Mouse (Mus musculus) stomach, embryonic 16.5 days (tissue): Measurements from ENCODE around the gene Ctsh. TPM values are rescaled to one million over a fixed set of nuclear protein-coding genes. Genes with fewer than 3 reads are reported as not detected.

Experiments used
- ATAC-seq: fragments of 200-750 bp; cut with Nextera tagmentation; 2 replicates; pipeline ENCODE4 v1.8.0; 2017; ENCODE audit warnings: moderate number of reproducible peaks, moderate TSS enrichment; ENCODE audit not compliant: insufficient read depth, low FRiP score
- H3K27ac ChIP-seq: fragments of 300-500 bp; sonication (generic); 2 replicates; pipeline ENCODE4 v1.5.1; 2014; ENCODE audit warnings: low read length
- H3K27me3 ChIP-seq: fragments of 300-500 bp; sonication (generic); 2 replicates; pipeline ENCODE4 v1.6.1; 2014; ENCODE audit warnings: low read length, control low read depth, mixed read lengths; ENCODE audit not compliant: control insufficient read depth, insufficient read depth
- H3K36me3 ChIP-seq: fragments of 300-500 bp; sonication (generic); 2 replicates; pipeline ENCODE4 v1.6.1; 2014; ENCODE audit warnings: low read length; ENCODE audit not compliant: control insufficient read depth, insufficient read depth
- H3K4me1 ChIP-seq: fragments of 300-500 bp; sonication (generic); 2 replicates; pipeline ENCODE4 v1.6.1; 2014; ENCODE audit warnings: low read length, control low read depth, mixed read lengths; ENCODE audit not compliant: control insufficient read depth, insufficient read depth
- H3K4me2 ChIP-seq: fragments of 300-500 bp; sonication (generic); 2 replicates; pipeline ENCODE4 v1.6.1; 2014; ENCODE audit warnings: low read depth, low read length, mixed read lengths
- H3K4me3 ChIP-seq: fragments of 300-500 bp; sonication (generic); replicated peaks from 2 replicates; pipeline ENCODE4 v1.5.1; 2014; ENCODE audit warnings: mild to moderate bottlenecking, low read length
- H3K9ac ChIP-seq: fragments of 300-500 bp; sonication (generic); 2 replicates; pipeline ENCODE4 v1.6.1; 2014; ENCODE audit warnings: low read length
- H3K9me3 ChIP-seq: fragments of 300-500 bp; sonication (generic); replicated peaks from 2 replicates; pipeline ENCODE4 v1.6.1; 2016; ENCODE audit warnings: low read length, control low read depth; ENCODE audit not compliant: control insufficient read depth
- WGBS: fragments of 180-500 bp; shearing (Covaris S2); extraction: QIAGEN DNeasy Blood & Tissue Kit; methylation state at CpG from one replicate; pipeline ENCODE4 v1.1.7; 2014; 5-methylcytosine and 5-hydroxymethylcytosine counted together
- polyA plus RNA-seq: library from polyadenylated mRNA; unstranded; fragments of >200 nt; fragmentation: Nextera tagmentation; extraction: Ambion mirVana; gene quantifications from 2 replicates; pipeline ENCODE4 v1.2.1, GENCODE M21; 2015

Ctsh gene
- polyA plus RNA-seq, 1 experiment from 2014 or later: 100 TPM

GRCm38 (mm10) chr9:90113151-90113550 lies 59.2 kb downstream of the Ctsh start:
- 2% methylated on average over 13 of the region's 13 CpGs for WGBS
- H3K4me1 ChIP-seq: peaks cover 20% of the 10 kb centered on the region
- no peaks in the 10 kb centered on the region for H3K9me3 ChIP-seq
- peaks cover 6% of the 10 kb centered on the region; the same call in 1 of the 2 replicates for H3K36me3 ChIP-seq
- peak overlapping the region; percentile 98 for H3K4me3 ChIP-seq
- H3K27me3 ChIP-seq: no peaks in the 10 kb centered on the region; the same call in 1 of the 2 replicates
- peak overlapping the region; percentile 97 for H3K9ac ChIP-seq
- no peak for ATAC-seq
- H3K27ac ChIP-seq: peak overlapping the region; percentile 99
- peak overlapping the region; percentile 58 for H3K4me2 ChIP-seq

- WGBS: under 1% methylated on average over 82 of the region's 82 CpGs
- peak overlapping the region; percentile 58 for H3K4me2 ChIP-seq
- H3K36me3 ChIP-seq: peaks cover 1% of the 10 kb centered on the region; the same call in 1 of the 2 replicates
- H3K27me3 ChIP-seq: no peaks in the 10 kb centered on the region; the same call in 1 of the 2 replicates
- peaks cover 20% of the 10 kb centered on the region for H3K4me1 ChIP-seq
- peak overlapping the region; percentile 99 for H3K27ac ChIP-seq
- ATAC-seq: peak; percentile 76
- H3K9ac ChIP-seq: peak overlapping the region; percentile 97
- peak overlapping the region; percentile 98 for H3K4me3 ChIP-seq
- no peaks in the 10 kb centered on the region for H3K9me3 ChIP-seq
Measured at GRCm38 (mm10) chr9:90113651-90114566, 60.0 kb downstream of the Ctsh start.

- H3K27me3 ChIP-seq: no peaks in the 10 kb centered on the region; the same call in 1 of the 2 replicates
- H3K4me1 ChIP-seq: peaks cover 17% of the 10 kb centered on the region
- H3K9me3 ChIP-seq: no peaks in the 10 kb centered on the region
- ATAC-seq: peak; percentile 99
- H3K9ac ChIP-seq: peak within 1 kb of the TSS; percentile 97
- no peaks in the 10 kb centered on the region for H3K36me3 ChIP-seq
- WGBS: 2% methylated on average over 39 of the region's 40 CpGs
- peak within 1 kb of the TSS; percentile 98 for H3K4me3 ChIP-seq
- peak within 1 kb of the TSS; percentile 97 for H3K4me2 ChIP-seq
- peak within 1 kb of the TSS; percentile 99 for H3K27ac ChIP-seq
Measured at GRCm38 (mm10) chr9:90114567-90115307, 60.8 kb downstream of the Ctsh start, which contains the start of gene Morf4l1. TSS of gene Morf4l1 (minus strand) at chr9:90114774.

GRCm38 (mm10) chr9:90115308-90115700 lies 61.4 kb downstream of the Ctsh start:
- ATAC-seq: no peak
- Histone ChIP-seq H3K4me1 (peaks cover 17% of the 10 kb centered on the region), H3K9ac (peak overlapping the region; percentile 80; the same call in 1 of the 2 replicates)

GRCm38 (mm10) chr9:90117234-90117633 lies 63.3 kb downstream of the Ctsh start:
- no peak overlapping the region for H3K9ac ChIP-seq
- H3K27me3 ChIP-seq: no peaks in the 10 kb centered on the region; the same call in 1 of the 2 replicates
- no peaks in the 10 kb centered on the region for H3K36me3 ChIP-seq
- no peaks in the 10 kb centered on the region for H3K9me3 ChIP-seq
- ATAC-seq: no peak
- H3K4me1 ChIP-seq: peaks cover 9% of the 10 kb centered on the region
- no peak overlapping the region for H3K4me2 ChIP-seq
- no peak overlapping the region for H3K27ac ChIP-seq
- no peak overlapping the region for H3K4me3 ChIP-seq

More at GRCm38 (mm10) chr9:90115308-90115700, 61.4 kb downstream of the Ctsh start:
- Histone ChIP-seq H3K27ac (no peak overlapping the region), H3K4me3 (peak overlapping the region; percentile 98), H3K9me3 (no peaks in the 10 kb centered on the region), H3K4me2 (peak overlapping the region; percentile 97), H3K27me3 (no peaks in the 10 kb centered on the region; the same call in 1 of the 2 replicates), H3K36me3 (no peaks in the 10 kb centered on the region)

- Histone ChIP-seq H3K9ac (no peak overlapping the region), H3K4me1 (peaks cover 9% of the 10 kb centered on the region; the same call in 1 of the 2 replicates), H3K27me3 (no peaks in the 10 kb centered on the region), H3K4me2 (no peak overlapping the region), H3K27ac (no peak overlapping the region), H3K36me3 (no peaks in the 10 kb centered on the region), H3K9me3 (no peaks in the 10 kb centered on the region), H3K4me3 (no peak overlapping the region)
- WGBS: 80% methylated on average over 4 of the region's 4 CpGs
- no peak for ATAC-seq
Measured at GRCm38 (mm10) chr9:90122246-90122740, 68.3 kb downstream of the Ctsh start.

- Histone ChIP-seq H3K9me3 (no peaks in the 10 kb centered on the region), H3K36me3 (no peaks in the 10 kb centered on the region), H3K27me3 (no peaks in the 10 kb centered on the region), H3K9ac (no peak overlapping the region), H3K4me3 (no peak overlapping the region), H3K27ac (no peak overlapping the region; the same call in 1 of the 2 replicates), H3K4me2 (no peak overlapping the region; the same call in 1 of the 2 replicates), H3K4me1 (peaks cover 9% of the 10 kb centered on the region; the same call in 1 of the 2 replicates)
- 31% methylated on average over 11 of the region's 11 CpGs for WGBS
- peak; percentile 84 for ATAC-seq
Measured at GRCm38 (mm10) chr9:90124156-90124872, 70.4 kb downstream of the Ctsh start.

- no peak overlapping the region for H3K4me3 ChIP-seq
- H3K4me1 ChIP-seq: peaks cover 9% of the 10 kb centered on the region; the same call in 1 of the 2 replicates
- H3K4me2 ChIP-seq: no peak overlapping the region
- no peak overlapping the region for H3K9ac ChIP-seq
- ATAC-seq: no peak
- H3K36me3 ChIP-seq: no peaks in the 10 kb centered on the region
- H3K9me3 ChIP-seq: no peaks in the 10 kb centered on the region
- H3K27ac ChIP-seq: no peak overlapping the region; the same call in 1 of the 2 replicates
- no peaks in the 10 kb centered on the region for H3K27me3 ChIP-seq
- 35% methylated on average over 8 of the region's 8 CpGs for whole genome bisulfite sequencing
Measured at GRCm38 (mm10) chr9:90124873-90125245, 70.9 kb downstream of the Ctsh start.
